Mouse (Mus musculus): ENCODE results near the gene Xrra1. TPM values are rescaled to one million over a fixed set of nuclear protein-coding genes. Genes with fewer than 3 reads are reported as not detected.

The Xrra1 gene
- polyA plus RNA-seq, 1 experiment from 2014 or later: 0.51 TPM

DNA sequence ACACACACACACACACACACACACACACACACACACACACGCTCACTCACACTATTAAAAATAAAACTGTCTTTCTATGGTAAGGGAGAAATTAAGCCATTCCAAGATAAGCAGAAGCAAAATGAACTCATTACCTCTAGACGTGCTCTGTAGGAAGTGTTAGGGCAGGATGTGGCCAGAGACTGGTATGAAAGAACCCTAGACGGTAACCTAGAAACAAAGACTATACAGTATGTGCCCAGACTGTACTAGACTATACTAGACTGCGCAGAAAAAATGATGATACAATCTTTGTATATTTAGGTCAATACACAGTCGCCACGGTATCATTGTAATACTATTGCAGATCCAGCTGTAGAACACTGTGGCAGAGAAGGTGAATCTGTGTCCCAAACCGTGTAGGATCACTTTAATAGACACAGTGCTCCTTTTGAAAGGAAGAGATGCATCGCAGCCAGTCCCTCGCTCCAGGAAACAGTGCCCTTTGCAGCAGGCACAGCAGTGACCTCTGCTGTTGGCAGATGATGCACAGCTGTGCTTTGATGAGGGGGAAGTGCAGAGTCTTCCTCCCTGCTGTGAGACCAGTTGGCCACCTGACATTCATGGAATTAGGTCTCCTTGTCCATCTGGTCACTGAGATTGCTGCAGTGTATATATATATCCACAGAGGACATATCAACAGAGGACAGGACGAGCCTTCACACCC, 30.4 kb downstream of the Xrra1 start:
- no peaks in the 10 kb centered on the region for H3K36me3 ChIP-seq
- H3K9ac ChIP-seq: no peak overlapping the region
- WGBS: 42% methylated on average over 10 of the region's 10 CpGs
- H3K9me3 ChIP-seq: no peaks in the 10 kb centered on the region
- no peaks in the 10 kb centered on the region for H3K27me3 ChIP-seq
- no peak for ATAC-seq (ENCODE audit: low FRiP score)
- no peak overlapping the region for H3K27ac ChIP-seq
- no peak overlapping the region for H3K4me2 ChIP-seq
- H3K4me3 ChIP-seq: no peak overlapping the region
- peaks cover 21% of the 10 kb centered on the region for H3K4me1 ChIP-seq (replicated peaks)

DNA sequence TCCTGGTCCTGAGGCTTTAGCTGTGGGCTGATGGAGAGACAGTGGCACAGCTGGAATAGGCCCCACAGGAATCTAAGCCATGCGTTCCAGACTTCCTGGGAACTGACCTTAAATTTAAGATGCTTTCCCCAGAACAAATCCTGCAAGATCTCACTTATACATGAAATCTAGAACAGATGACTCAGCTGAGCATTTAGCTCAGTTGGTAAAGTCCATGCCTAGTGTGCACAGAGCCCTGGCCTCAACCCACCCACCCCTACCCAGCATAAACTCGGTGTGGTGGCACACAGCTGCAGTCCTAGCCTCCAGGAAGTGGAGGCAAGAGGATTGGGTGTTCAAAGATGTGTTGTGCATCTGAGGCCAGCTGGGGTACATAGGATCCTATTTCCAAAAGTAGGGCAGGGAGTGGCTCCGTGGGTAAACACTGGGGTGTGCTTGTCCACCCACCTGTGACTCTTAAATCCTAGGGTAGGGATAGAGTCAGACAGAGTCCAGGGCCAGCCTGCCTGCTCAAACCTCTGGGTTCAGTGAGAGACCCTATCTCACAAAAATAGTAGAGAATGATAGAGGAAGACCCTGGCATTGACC, 31.3 kb downstream of the Xrra1 start:
- Histone ChIP-seq H3K36me3 (no peaks in the 10 kb centered on the region), H3K9ac (no peak overlapping the region), H3K4me2 (no peak overlapping the region), H3K9me3 (no peaks in the 10 kb centered on the region), H3K4me1 (replicated peaks) (peaks cover 30% of the 10 kb centered on the region), H3K27me3 (no peaks in the 10 kb centered on the region), H3K27ac (no peak overlapping the region), H3K4me3 (no peak overlapping the region)
- ATAC-seq (ENCODE audit: low FRiP score): no peak
- 72% methylated on average over 3 of the region's 3 CpGs for WGBS

DNA sequence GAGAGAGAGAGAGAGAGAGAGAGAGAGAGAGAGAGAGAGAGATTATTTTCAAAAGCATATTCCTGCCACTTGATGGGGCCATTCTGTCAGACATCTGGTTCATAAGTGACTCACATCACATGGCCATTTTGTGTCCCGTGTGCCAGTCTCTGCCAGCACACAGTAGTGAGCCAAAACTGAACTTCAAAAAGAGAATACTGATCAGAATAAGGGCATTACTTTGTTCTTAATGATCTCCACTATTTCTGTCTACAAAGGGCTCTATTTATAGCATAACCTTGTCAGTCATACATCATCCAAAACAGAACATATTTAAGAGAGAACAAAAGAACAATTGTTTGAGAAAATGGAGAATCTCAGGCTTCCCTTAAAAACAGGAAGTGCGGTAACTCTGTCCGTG, 32.6 kb downstream of the Xrra1 start:
- H3K27me3 ChIP-seq: no peaks in the 10 kb centered on the region
- H3K36me3 ChIP-seq: no peaks in the 10 kb centered on the region
- H3K4me1 ChIP-seq (replicated peaks): peaks cover 31% of the 10 kb centered on the region
- no peak overlapping the region for H3K4me2 ChIP-seq
- no peak overlapping the region for H3K27ac ChIP-seq
- H3K9ac ChIP-seq: no peak overlapping the region
- no peak for ATAC-seq (ENCODE audit: low FRiP score)
- H3K4me3 ChIP-seq: no peak overlapping the region
- 79% methylated on average over 3 of the region's 3 CpGs for WGBS
- no peaks in the 10 kb centered on the region for H3K9me3 ChIP-seq

DNA sequence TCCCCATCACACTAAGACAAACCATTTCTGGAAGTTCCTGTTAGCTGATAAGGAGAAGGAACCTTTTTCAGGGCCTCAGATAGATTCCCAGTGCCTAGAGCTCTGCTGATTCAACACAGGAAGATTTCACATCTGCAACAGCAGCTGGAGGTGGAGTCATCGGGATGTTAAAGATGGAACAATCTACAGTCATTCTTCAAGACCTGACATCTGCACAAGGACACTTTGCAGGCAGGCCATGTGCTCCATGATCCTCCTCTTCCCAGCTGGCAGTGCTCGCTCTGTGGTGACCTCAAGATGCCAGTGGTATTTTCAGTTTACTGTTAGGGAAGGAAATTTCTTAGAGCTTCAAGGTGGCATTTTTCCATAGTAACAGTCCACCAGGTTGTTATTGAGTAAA, 33.4 kb downstream of the Xrra1 start:
- H3K36me3 ChIP-seq: no peaks in the 10 kb centered on the region
- no peak for ATAC-seq (ENCODE audit: low FRiP score)
- 85% methylated on average over 2 of the region's 2 CpGs for WGBS
- H3K27me3 ChIP-seq: no peaks in the 10 kb centered on the region
- H3K9ac ChIP-seq: no peak overlapping the region
- no peaks in the 10 kb centered on the region for H3K9me3 ChIP-seq
- no peak overlapping the region for H3K27ac ChIP-seq
- H3K4me1 ChIP-seq (replicated peaks): peaks cover 31% of the 10 kb centered on the region
- no peak overlapping the region for H3K4me3 ChIP-seq
- no peak overlapping the region for H3K4me2 ChIP-seq

DNA sequence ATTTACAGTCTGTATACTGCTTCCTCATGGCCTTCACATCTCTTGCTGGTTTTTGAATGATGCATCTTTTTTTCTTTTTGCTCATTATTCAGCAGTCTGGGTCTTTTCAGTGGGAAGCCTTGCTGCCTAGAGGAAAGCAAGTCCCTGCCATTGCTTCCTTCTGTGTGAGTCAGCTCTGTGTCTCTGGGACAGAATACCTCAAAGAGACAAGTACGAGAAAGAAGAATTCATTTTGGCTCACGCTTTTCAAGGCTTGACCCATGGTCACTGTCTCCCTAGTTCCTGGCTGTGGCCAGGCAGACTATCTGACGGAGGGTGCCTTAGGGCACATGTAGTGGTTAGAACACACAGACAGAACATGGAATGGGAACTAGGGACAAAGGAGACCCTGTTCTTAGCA, 35.1 kb downstream of the Xrra1 start:
- no peaks in the 10 kb centered on the region for H3K9me3 ChIP-seq
- H3K4me2 ChIP-seq: no peak overlapping the region
- WGBS: 82% methylated on average over 3 of the region's 3 CpGs
- H3K36me3 ChIP-seq: no peaks in the 10 kb centered on the region
- no peaks in the 10 kb centered on the region for H3K27me3 ChIP-seq
- no peak for ATAC-seq (ENCODE audit: low FRiP score)
- H3K4me3 ChIP-seq: no peak overlapping the region
- no peak overlapping the region for H3K9ac ChIP-seq
- peaks cover 31% of the 10 kb centered on the region for H3K4me1 ChIP-seq (replicated peaks)
- H3K27ac ChIP-seq: no peak overlapping the region

DNA sequence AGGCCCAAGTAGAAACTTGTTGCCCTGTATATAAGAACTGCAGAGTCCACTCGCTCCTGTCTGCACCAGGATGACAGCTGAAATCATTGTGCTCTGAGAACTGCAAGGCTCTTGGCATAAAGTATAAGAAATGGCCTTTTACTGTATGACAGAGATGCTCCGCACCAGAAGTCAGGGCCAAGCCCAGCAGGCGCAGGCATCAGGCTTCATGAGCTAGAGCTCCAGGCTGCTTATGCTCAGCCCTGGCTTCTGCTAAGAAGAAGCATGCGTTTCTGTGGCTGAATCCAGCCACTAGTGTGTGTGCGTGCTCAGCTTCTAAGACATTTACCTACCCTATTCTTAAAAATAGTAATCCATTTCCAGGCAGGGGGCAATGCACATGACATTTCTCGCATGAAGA, 35.6 kb downstream of the Xrra1 start:
- WGBS: 78% methylated on average over 6 of the region's 6 CpGs

DNA sequence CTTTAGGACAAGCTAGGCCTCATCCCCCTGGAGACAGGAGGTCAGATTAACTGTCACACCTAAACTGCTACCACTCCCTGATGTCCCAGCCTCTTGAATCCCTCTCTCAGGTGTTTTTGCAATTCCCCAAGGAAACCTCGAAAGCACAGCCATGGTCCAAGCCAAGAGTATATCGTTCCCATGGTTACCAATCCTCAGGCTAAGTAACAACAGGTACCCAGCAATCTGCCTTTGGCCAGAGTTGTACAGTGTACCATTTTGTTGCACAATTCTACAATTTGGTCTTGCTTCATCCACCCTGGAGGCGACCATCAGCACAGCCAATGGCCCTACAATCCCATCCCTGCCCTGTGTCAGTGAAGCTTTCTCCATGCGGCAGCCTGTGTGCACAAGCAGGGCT, 38.0 kb downstream of the Xrra1 start:
- Histone ChIP-seq H3K9ac (no peak overlapping the region), H3K4me1 (replicated peaks) (peaks cover 25% of the 10 kb centered on the region; the same call in 1 of the 2 replicates), H3K27ac (no peak overlapping the region), H3K4me2 (no peak overlapping the region), H3K4me3 (no peak overlapping the region), H3K9me3 (no peaks in the 10 kb centered on the region), H3K36me3 (no peaks in the 10 kb centered on the region), H3K27me3 (no peaks in the 10 kb centered on the region)
- ATAC-seq (ENCODE audit: low FRiP score): no peak
- 86% methylated on average over 4 of the region's 4 CpGs for WGBS

More for the DNA sequence above, 35.6 kb downstream of the Xrra1 start:
- no peaks in the 10 kb centered on the region for H3K27me3 ChIP-seq
- H3K4me3 ChIP-seq: no peak overlapping the region
- no peak overlapping the region for H3K4me2 ChIP-seq
- H3K36me3 ChIP-seq: no peaks in the 10 kb centered on the region
- ATAC-seq (ENCODE audit: low FRiP score): no peak
- 0 out of 2 replicates have a peak overlapping the region, but pooled peaks have one; percentile 30 for H3K27ac ChIP-seq
- H3K9ac ChIP-seq: no peak overlapping the region
- H3K9me3 ChIP-seq: no peaks in the 10 kb centered on the region
- peaks cover 27% of the 10 kb centered on the region for H3K4me1 ChIP-seq (replicated peaks)

DNA sequence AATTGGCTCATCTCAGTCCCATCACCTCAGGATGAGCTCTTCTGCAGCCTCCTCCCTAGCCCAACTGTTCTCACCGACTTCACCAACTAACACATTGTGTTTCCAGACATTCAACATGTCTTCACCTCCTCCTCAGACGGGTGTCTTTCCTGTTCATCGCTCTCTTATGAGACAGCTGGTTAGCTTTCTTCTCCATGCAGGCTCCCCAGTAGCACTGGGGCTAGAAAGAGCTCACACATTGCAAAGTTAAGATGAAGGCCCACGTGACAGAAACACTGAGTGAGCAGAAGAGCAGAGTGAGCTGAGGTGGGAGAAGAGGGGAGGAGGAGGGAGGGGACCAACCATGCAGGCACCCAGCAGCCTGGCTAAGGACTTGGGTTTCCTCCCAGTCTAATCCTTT, 43.3 kb downstream of the Xrra1 start:
- no peak for ATAC-seq (ENCODE audit: low FRiP score)
- no peaks in the 10 kb centered on the region for H3K4me1 ChIP-seq (replicated peaks)
- 68% methylated on average over 4 of the region's 4 CpGs for WGBS
- no peaks in the 10 kb centered on the region for H3K27me3 ChIP-seq
- H3K9me3 ChIP-seq: no peaks in the 10 kb centered on the region
- H3K27ac ChIP-seq: no peak overlapping the region
- H3K4me3 ChIP-seq: no peak overlapping the region
- H3K36me3 ChIP-seq: no peaks in the 10 kb centered on the region
- H3K9ac ChIP-seq: no peak overlapping the region
- no peak overlapping the region for H3K4me2 ChIP-seq

DNA sequence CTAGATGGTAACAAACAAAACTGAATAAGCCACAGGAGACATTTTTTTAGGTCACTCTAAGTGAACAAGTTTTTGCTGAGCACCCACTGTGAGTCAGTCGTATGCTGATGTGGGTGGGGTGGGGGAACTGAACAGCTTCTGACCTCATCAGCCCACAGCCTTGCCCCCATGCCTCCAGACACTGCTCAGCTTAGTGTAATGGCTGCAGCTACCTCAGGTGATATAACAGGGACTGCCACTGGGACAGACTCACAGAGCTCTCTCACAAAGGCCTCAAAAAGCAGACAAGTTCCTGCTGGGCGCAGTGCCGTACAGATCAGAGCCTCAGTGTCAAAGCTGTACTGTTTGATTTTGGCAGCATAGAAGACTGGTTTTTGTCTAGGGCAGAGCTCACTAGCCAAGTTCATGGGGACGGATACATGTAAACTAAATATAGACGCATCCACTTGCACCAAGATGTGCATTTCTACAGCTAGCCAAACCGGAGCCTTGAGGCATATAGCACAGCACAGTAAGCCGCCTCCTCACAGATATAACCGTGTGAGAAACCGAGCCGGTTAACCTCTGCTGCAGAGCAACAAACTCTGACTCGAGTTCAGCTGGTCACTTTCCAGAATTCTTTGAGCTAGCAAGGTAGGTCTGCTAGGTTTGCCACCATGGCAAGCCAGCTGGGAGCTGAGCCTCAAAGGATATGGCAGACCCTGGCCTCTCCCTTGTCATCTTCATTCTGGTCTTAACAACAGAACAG, 44.2 kb downstream of the Xrra1 start:
- Histone ChIP-seq H3K9ac (no peak overlapping the region), H3K27ac (no peak overlapping the region), H3K4me1 (replicated peaks) (no peaks in the 10 kb centered on the region), H3K27me3 (no peaks in the 10 kb centered on the region), H3K4me2 (no peak overlapping the region), H3K9me3 (no peaks in the 10 kb centered on the region), H3K4me3 (no peak overlapping the region), H3K36me3 (no peaks in the 10 kb centered on the region)
- 81% methylated on average over 11 of the region's 11 CpGs for WGBS
- ATAC-seq (ENCODE audit: low FRiP score): no peak

DNA sequence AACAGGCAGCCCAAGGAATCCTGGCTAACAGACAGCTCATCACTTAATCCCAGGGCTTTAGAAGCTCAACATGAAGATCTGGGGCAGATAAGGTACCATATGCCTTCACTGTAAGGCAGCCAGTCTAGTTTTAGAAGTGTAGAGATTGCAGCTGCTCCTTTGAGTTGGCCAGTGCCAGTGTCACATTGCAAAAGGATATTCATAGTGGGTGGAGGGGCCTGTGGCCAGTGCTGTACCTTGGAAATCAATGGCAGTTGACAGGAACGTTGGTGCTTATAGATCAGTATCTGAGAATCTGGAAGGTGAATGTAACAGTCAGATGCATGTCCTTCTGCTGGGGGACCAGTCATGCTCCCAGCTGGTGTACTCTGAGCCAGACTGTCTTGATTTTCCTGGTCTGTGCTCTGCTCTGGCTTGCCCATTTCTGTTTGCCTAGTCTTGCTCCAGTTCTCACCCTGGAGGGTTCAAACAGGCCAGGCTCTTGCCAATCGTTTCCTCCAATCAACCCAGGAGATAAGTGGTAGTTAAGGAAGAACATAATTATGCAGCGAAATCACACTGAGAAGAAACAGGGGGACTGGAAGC, 45.6 kb downstream of the Xrra1 start:
- Histone ChIP-seq H3K27me3 (no peaks in the 10 kb centered on the region), H3K9ac (no peak overlapping the region), H3K36me3 (no peaks in the 10 kb centered on the region), H3K4me2 (no peak overlapping the region), H3K4me1 (replicated peaks) (no peaks in the 10 kb centered on the region), H3K4me3 (no peak overlapping the region), H3K9me3 (no peaks in the 10 kb centered on the region), H3K27ac (no peak overlapping the region)
- 75% methylated on average over 3 of the region's 3 CpGs for WGBS
- no peak for ATAC-seq (ENCODE audit: low FRiP score)

DNA sequence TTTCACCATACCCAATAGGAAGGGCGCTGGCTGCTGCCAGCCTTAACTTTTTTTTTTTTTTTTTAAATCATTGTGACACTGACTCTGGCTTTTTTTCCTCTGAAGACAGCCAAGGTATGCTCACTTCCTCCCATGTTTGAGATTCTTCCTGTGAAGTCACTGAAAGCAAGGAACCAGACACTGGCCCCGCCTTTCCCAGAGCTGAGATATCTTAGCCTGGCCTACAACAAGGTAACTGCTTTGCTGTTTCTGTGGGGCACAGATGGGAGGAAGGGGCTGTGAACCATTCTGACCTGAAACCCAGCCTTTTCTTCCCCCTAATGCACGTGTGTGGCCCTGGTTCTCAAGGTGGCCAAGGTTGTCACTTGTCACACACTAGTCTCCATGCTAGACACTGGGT, 47.4 kb downstream of the Xrra1 start:
- 86% methylated on average over 3 of the region's 3 CpGs for WGBS
- Histone ChIP-seq H3K4me1 (replicated peaks) (no peaks in the 10 kb centered on the region), H3K9ac (no peak overlapping the region), H3K9me3 (no peaks in the 10 kb centered on the region; the same call in 1 of the 2 replicates), H3K36me3 (no peaks in the 10 kb centered on the region), H3K4me2 (no peak overlapping the region), H3K4me3 (no peak overlapping the region), H3K27ac (no peak overlapping the region), H3K27me3 (no peaks in the 10 kb centered on the region)
- no peak for ATAC-seq (ENCODE audit: low FRiP score)

DNA sequence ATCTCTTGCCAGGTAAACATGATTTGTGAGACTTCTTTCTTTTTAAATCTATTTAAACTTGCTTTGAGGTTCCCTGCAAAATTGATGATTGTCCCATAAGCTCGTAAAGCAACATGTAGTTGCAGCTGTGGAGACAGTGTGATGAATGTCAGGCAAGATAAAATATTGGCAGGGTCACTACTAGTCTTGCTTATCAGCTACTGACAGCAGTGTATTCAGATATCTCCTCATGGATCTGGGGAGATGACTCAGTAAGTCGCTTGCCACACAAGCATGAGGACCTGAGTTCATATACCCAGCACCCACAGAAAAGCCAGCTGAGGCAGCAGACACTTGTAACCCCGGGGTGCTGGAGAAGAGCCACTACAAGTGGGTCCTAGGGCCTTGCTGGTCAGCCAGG, 48.5 kb downstream of the Xrra1 start:
- Histone ChIP-seq H3K4me3 (no peak overlapping the region), H3K9me3 (no peaks in the 10 kb centered on the region; the same call in 1 of the 2 replicates), H3K4me1 (replicated peaks) (no peaks in the 10 kb centered on the region), H3K36me3 (no peaks in the 10 kb centered on the region), H3K27ac (no peak overlapping the region), H3K27me3 (no peaks in the 10 kb centered on the region), H3K9ac (no peak overlapping the region), H3K4me2 (no peak overlapping the region)
- ATAC-seq (ENCODE audit: low FRiP score): no peak
- 87% methylated on average over 3 of the region's 3 CpGs for WGBS
